Comparison of ENCODE assay signal across 11 mouse cellular contexts in the genomic region with DNA sequence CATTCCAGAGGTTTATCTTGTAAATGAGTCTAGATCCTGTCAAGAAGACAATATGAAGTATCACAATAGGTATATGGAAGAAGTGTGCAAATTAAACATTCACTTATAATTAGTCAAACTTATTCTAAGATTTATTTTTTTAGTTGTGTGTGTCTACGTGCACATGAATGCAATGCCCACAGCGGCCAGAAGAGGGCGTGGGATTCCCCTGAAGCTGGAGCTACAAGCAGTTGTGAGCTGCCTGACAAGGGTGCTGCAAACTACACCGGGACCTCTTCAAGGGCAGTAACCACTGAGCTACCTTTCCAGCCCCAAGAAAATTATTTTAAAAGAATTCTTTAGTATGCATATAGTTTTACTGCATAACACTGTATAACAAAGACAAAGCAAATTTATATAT. TPM values are rescaled to one million over a fixed set of nuclear protein-coding genes. Genes with fewer than 3 reads are reported as not detected.
DNase-seq lines count a peak whose midpoint lies in the region; ATAC-seq and TF ChIP-seq lines count a peak whose summit lies in the region.
"Had no signal": no experiment of that assay in that cellular context is flagged by ENCODE, and none has a peak within 500 bp of the region (broad histone marks: within the 10 kb centered on the region; RNA-seq: fewer than 3 reads in every experiment).

No protein-coding gene starts in this region.

- DNase-seq in embryo, embryonic 10.5 days (ENCODE audit: low spot score) = peak; percentile 19
- DNase-seq in embryo, embryonic 9.5 days (ENCODE audit: extremely low spot score) = no peak
- DNase-seq in liver (peak; percentile 48), G1E (ENCODE audit: low spot score) (no peak)
- DNase-seq in liver, embryonic 11.5 days (ENCODE audit: low spot score) = no peak
- DNase-seq in gastrocnemius, postnatal 36 days = no peak
- DNase-seq in urinary bladder, postnatal 14 days (ENCODE audit: low spot score) = no peak
- DNase-seq: gastrocnemius, postnatal 25 days; right cerebral cortex, postnatal 25 days had no signal

- H3K36me3 ChIP-seq in liver, embryonic 11.5 days (ENCODE audit: control insufficient read depth, insufficient read depth, low read length) = peaks cover 5% of the 10 kb centered on the region; the same call in 1 of the 2 replicates
- peaks cover 53% of the 10 kb centered on the region for H3K36me3 ChIP-seq in G1E (replicated peaks)
- H3K36me3 ChIP-seq in small intestine, adult 2 months (ENCODE audit: control insufficient read depth, insufficient read depth, low read length) = no peaks in the 10 kb centered on the region

- TF ChIP-seq CTCF in G1E (IDR thresholded peaks at IDR 0.05; ENCODE audit: low read depth, low read length) = peak; percentile 20; the same call in 1 of the 2 replicates
- TF ChIP-seq CTCF in small intestine, adult 2 months (IDR thresholded peaks at IDR 0.05; ENCODE audit: extremely low read depth, insufficient read length, insufficient replicate concordance, low read depth, low read length) = peak; percentile 38; the same call in 1 of the 2 replicates

- TF ChIP-seq POLR2A in small intestine, adult 2 months (IDR thresholded peaks at IDR 0.05; ENCODE audit: low read depth, low read length) = no peak

- no peak overlapping the region for H3K4me2 ChIP-seq in liver, embryonic 11.5 days

- H3K9ac ChIP-seq in liver, embryonic 11.5 days (ENCODE audit: low read depth, low read length) = no peak overlapping the region

- H3K9me3 ChIP-seq in liver, embryonic 11.5 days (ENCODE audit: control insufficient read depth, low read length) = no peaks in the 10 kb centered on the region
- H3K9me3 ChIP-seq in G1E (replicated peaks) = no peaks in the 10 kb centered on the region

- ATAC-seq in liver, embryonic 11.5 days (replicated peaks; ENCODE audit: low FRiP score) = no peak
- no peak for ATAC-seq in G1E (ENCODE audit: extremely low read depth, insufficient number of reproducible peaks, low FRiP score, poor library complexity, severe bottlenecking)
- ATAC-seq: intestine, embryonic 16.5 days had no signal

- H3K4me1 ChIP-seq in liver, embryonic 11.5 days (replicated peaks; ENCODE audit: control insufficient read depth, insufficient read depth, low read length) = peaks cover 8% of the 10 kb centered on the region
- H3K4me1 ChIP-seq in G1E (ENCODE audit: insufficient read depth, low read depth, low read length) = peaks cover 53% of the 10 kb centered on the region
- no peaks in the 10 kb centered on the region for H3K4me1 ChIP-seq in small intestine, adult 2 months (ENCODE audit: control insufficient read depth, insufficient read depth, insufficient read length, low read length)

- no peak overlapping the region for H3K27ac ChIP-seq in liver, embryonic 11.5 days (ENCODE audit: low read depth, low read length)
- no peak overlapping the region for H3K27ac ChIP-seq in small intestine, adult 2 months (ENCODE audit: insufficient read depth, low read depth, low read length)

- intact Hi-C loops in gastrocnemius, postnatal 36 days (cut with DNase I) = loop anchor here (2.0 kb wide), 1 partner anchor 18 kb away; no protein-coding TSS in a partner anchor

- H3K27me3 ChIP-seq in liver, embryonic 11.5 days (replicated peaks; ENCODE audit: control insufficient read depth, insufficient read depth, low read length) = no peaks in the 10 kb centered on the region
- H3K27me3 ChIP-seq in G1E (ENCODE audit: insufficient read depth, low read length) = no peaks in the 10 kb centered on the region
- H3K27me3 ChIP-seq in small intestine, adult 2 months (ENCODE audit: control insufficient read depth, insufficient read depth, low read length) = no peaks in the 10 kb centered on the region

- no peak overlapping the region for H3K4me3 ChIP-seq in liver, embryonic 11.5 days (ENCODE audit: low read depth, low read length)
- H3K4me3 ChIP-seq in G1E (ENCODE audit: low read depth, low read length) = no peak overlapping the region
- no peak overlapping the region for H3K4me3 ChIP-seq in small intestine, adult 2 months (ENCODE audit: low read depth, low read length)

- 71% methylated on average over 4 of the region's 4 CpGs for WGBS in liver, embryonic 11.5 days
- 80% methylated on average over 4 of the region's 4 CpGs for WGBS in small intestine, adult 2 months

RNA-seq across cellular contexts. Expression of a gene that starts 13.2 kb away (rescaled TPM):
- 11.3 and 12.7 TPM in 2 replicates for polyA plus RNA-seq in liver, embryonic 11.5 days (2014; fragmentation: Nextera tagmentation; extraction: Ambion mirVana)
- total RNA-seq in G1E (2014; fragmentation: Nextera tagmentation) (81.1 and 127 TPM in 2 replicates), G1E (2017) (39.3 and 44.5 TPM in 2 replicates)
- 30.4 and 41.0 TPM in 2 replicates for polyA plus RNA-seq in G1E (2012)
- 3.8 and 5.3 TPM in 2 replicates for polyA plus RNA-seq in small intestine, adult 2 months (2012; rRNA removed)
- total RNA-seq in gastrocnemius, postnatal 36 days (2021) = 10 to 100 TPM; 16.4 to 16.7 TPM

RNA-seq across cellular contexts. Expression of a gene that starts 20.5 kb away (rescaled TPM):
- 0.23 and 0.29 TPM in 2 replicates for polyA plus RNA-seq in liver, embryonic 11.5 days (2014; fragmentation: Nextera tagmentation; extraction: Ambion mirVana)
- total RNA-seq in G1E (2014; fragmentation: Nextera tagmentation) = not detected in 2 replicates
- 0.38 and 0.46 TPM in 2 replicates for total RNA-seq in G1E (2017)
- not detected in 2 replicates for polyA plus RNA-seq in G1E (2012)
- polyA plus RNA-seq in small intestine, adult 2 months (2012; rRNA removed) = not detected in 2 replicates
- not detected for total RNA-seq in gastrocnemius, postnatal 36 days (2021)
- total RNA-seq: gastrocnemius, postnatal 25 days had no signal

RNA-seq across cellular contexts. Expression of a gene that starts 48.5 kb away (rescaled TPM):
- 0.08 TPM in 1 of 2 replicates, not detected in the other for polyA plus RNA-seq in liver, embryonic 11.5 days (2014; fragmentation: Nextera tagmentation; extraction: Ambion mirVana)
- total RNA-seq in G1E (2014; fragmentation: Nextera tagmentation) (not detected in 2 replicates), G1E (2017) (0.11 TPM in 1 of 2 replicates, not detected in the other)
- not detected in 2 replicates for polyA plus RNA-seq in G1E (2012)
- 0.03 TPM in 1 of 2 replicates, not detected in the other for polyA plus RNA-seq in small intestine, adult 2 months (2012; rRNA removed)
- total RNA-seq in gastrocnemius, postnatal 36 days (2021) = 1 to 10 TPM in 1 of 2 experiments, under 1 TPM in 1; 0.26 to 1.7 TPM

RNA-seq across cellular contexts. Expression of a gene that starts 55.7 kb away (rescaled TPM):
- 232 and 235 TPM in 2 replicates for polyA plus RNA-seq in liver, embryonic 11.5 days (2014; fragmentation: Nextera tagmentation; extraction: Ambion mirVana)
- total RNA-seq in G1E (2014; fragmentation: Nextera tagmentation) = 225 and 235 TPM in 2 replicates
- 200 and 213 TPM in 2 replicates for total RNA-seq in G1E (2017)
- polyA plus RNA-seq in G1E (2012) = 10.3 and 11.3 TPM in 2 replicates
- polyA plus RNA-seq in small intestine, adult 2 months (2012; rRNA removed) = 40.2 and 62.7 TPM in 2 replicates
- 100 to 1,000 TPM; 505 to 521 TPM for total RNA-seq in gastrocnemius, postnatal 36 days (2021)

Comparison
In these comparisons a context has a peak if more than half of its experiments do, and no peak if none do; other contexts are left out.
1. DNase-seq: peak in embryo, embryonic 10.5 days (single experiment) and liver (single experiment); none in embryo, embryonic 9.5 days (single experiment), liver, embryonic 11.5 days (single experiment), G1E (single experiment), gastrocnemius, postnatal 36 days (0 of 2) and urinary bladder, postnatal 14 days (single experiment).